Mouse (Mus musculus) left cerebral cortex, adult 11 months (tissue): ENCODE data around the gene Dctn1.

ENCODE experiments used
- DNase-seq: peaks from one replicate; pipeline ENCODE4 v3.0.0; 2022; ENCODE audit warnings: low spot score

The Dctn1 gene

GRCm38 (mm10) chr6:83233306-83233705, 67.6 kb downstream of the Dctn1 start:
- DNase-seq = no peak

GRCm38 (mm10) chr6:83234280-83234741, 68.6 kb downstream of the Dctn1 start:
- no peak for DNase-seq

GRCm38 (mm10) chr6:83237123-83237522, 71.4 kb downstream of the Dctn1 start:
- no peak for DNase-seq

- no peak for DNase-seq
Measured at GRCm38 (mm10) chr6:83244422-83245061, 78.8 kb downstream of the Dctn1 start.

- DNase-seq = no peak
Measured at GRCm38 (mm10) chr6:83245134-83245533, 79.4 kb downstream of the Dctn1 start.

- no peak for DNase-seq
Measured at GRCm38 (mm10) chr6:83245997-83246396, 80.3 kb downstream of the Dctn1 start.

GRCm38 (mm10) chr6:83246750-83247149, 81.0 kb downstream of the Dctn1 start:
- DNase-seq = no peak

- no peak for DNase-seq
Measured at GRCm38 (mm10) chr6:83247153-83247552, 81.4 kb downstream of the Dctn1 start.
